Mouse (Mus musculus) liver, embryonic 14.5 days (tissue): ENCODE results near the gene Amotl1. TPM values are rescaled to one million over a fixed set of nuclear protein-coding genes. Genes with fewer than 3 reads are reported as not detected.
A peak's percentile ranks its signal among the peaks of the same experiment; 100 is the strongest.

Source experiments
- ATAC-seq: fragments of 200-750 bp; cut with Nextera tagmentation; 2 replicates; pipeline ENCODE4 v1.8.0; 2017; ENCODE audit warnings: moderate number of reproducible peaks, mild to moderate bottlenecking, moderate library complexity; ENCODE audit not compliant: insufficient read depth
- DNase-seq, 3 experiments: peaks; one replicate each; pipeline ENCODE4 v3.0.0-alpha.2; 2012 to 2013; ENCODE audit warnings: low read depth in 3 of 3, low spot score in 3 of 3
- H3K27ac ChIP-seq: fragments of 300-500 bp; sonication (generic); 2 replicates; pipeline ENCODE4 v1.5.1; 2014; ENCODE audit warnings: moderate library complexity, mild to moderate bottlenecking, control low read depth, inconsistent platforms
- H3K27me3 ChIP-seq: fragments of 300-500 bp; sonication (generic); 2 replicates; pipeline ENCODE4 v1.6.1; 2014; ENCODE audit warnings: mild to moderate bottlenecking, low read length, moderate library complexity; ENCODE audit not compliant: control insufficient read depth, insufficient read depth
- H3K36me3 ChIP-seq: fragments of 300-500 bp; sonication (generic); replicated peaks from 2 replicates; pipeline ENCODE4 v1.6.1; 2014; ENCODE audit warnings: low read depth; ENCODE audit not compliant: control insufficient read depth, insufficient read depth
- H3K4me1 ChIP-seq, 2 experiments: fragments of 200-500 bp in 1 of 2; fragments of 300-500 bp in 1 of 2; sonication (generic) in 1 of 2; replicated peaks; 2 replicates each; pipeline ENCODE4 v1.6.1; 2012 to 2014; ENCODE audit warnings: antibody characterized with exemption in 1 of 2, inconsistent platforms in 1 of 2, low read length in 1 of 2; ENCODE audit not compliant: control insufficient read depth in 2 of 2, insufficient read depth in 2 of 2
- H3K4me2 ChIP-seq: fragments of 300-500 bp; sonication (generic); 2 replicates; pipeline ENCODE4 v1.6.1; 2014; ENCODE audit warnings: low read depth, mild to moderate bottlenecking, control low read depth, moderate library complexity
- H3K4me3 ChIP-seq, 2 experiments: fragments of 200-500 bp in 1 of 2; fragments of 300-500 bp in 1 of 2; sonication (generic) in 1 of 2; 2 replicates each; pipeline ENCODE4 v1.5.1; 2012 to 2014; ENCODE audit warnings: low read depth in 2 of 2, low read length in 2 of 2, mild to moderate bottlenecking in 2 of 2, control low read depth in 1 of 2, inconsistent platforms in 1 of 2, moderate library complexity in 1 of 2; ENCODE audit not compliant: insufficient read depth in 1 of 2
- H3K9ac ChIP-seq: fragments of 300-500 bp; sonication (generic); replicated peaks from 2 replicates; pipeline ENCODE4 v1.6.1; 2014; ENCODE audit warnings: mild to moderate bottlenecking, control low read depth, moderate library complexity
- H3K9me3 ChIP-seq: fragments of 300-500 bp; sonication (generic); 2 replicates; pipeline ENCODE4 v1.6.1; 2016; ENCODE audit warnings: low read length, mixed read lengths; ENCODE audit not compliant: control insufficient read depth
- CTCF ChIP-seq: IDR thresholded peaks from 2 replicates; pipeline ENCODE4 v1.5.1; 2016; ENCODE audit warnings: antibody characterized with exemption, low read depth, control low read depth
- EP300 ChIP-seq: IDR thresholded peaks from 2 replicates; pipeline ENCODE4 v1.6.1; 2016; ENCODE audit warnings: antibody characterized with exemption, low read depth
- WGBS: fragments of 180-500 bp; shearing (Covaris S2); extraction: QIAGEN DNeasy Blood & Tissue Kit; methylation state at CpG from one replicate; pipeline ENCODE4 v1.1.7; 2014; ENCODE audit not compliant: insufficient replicate concordance; 5-methylcytosine and 5-hydroxymethylcytosine counted together
- polyA plus RNA-seq, 2 experiments: library from polyadenylated mRNA; depleted of rRNA in 1 of 2; stranded (reverse) in 1 of 2; unstranded in 1 of 2; fragments of >200 nt; fragmentation: Nextera tagmentation in 1 of 2; extraction: Ambion mirVana in 1 of 2; gene quantifications; 2 replicates each; pipeline versions ENCODE4 v1.2.1 to v1.2.3; 2012 to 2014

The Amotl1 gene
- polyA plus RNA-seq, 2 experiments: 1.7 to 2.0 TPM

DNA sequence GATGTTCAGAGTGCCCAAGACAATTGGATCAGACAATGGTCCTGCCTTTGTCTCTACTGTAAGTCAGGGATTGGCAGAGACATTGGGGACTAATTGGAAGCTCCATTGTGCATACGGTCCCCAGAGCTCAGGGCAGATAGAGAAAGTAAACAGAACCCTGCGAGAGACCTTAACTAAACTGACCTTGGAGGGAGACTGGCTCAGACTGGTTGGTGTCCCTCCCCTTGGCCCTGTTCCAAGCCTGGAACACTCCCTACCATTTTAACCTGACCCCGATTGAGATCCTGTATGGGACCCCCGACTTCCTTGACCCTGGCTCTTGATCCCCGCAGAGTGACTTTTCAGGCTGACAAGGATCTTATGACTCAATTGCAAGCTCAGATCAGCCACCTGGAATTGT, 114.9 kb downstream of the Amotl1 start:
- H3K4me1 ChIP-seq: no peaks in the 10 kb centered on the region
- no peaks in the 10 kb centered on the region for H3K36me3 ChIP-seq
- H3K9me3 ChIP-seq: no peaks in the 10 kb centered on the region
- no peak overlapping the region for H3K4me2 ChIP-seq
- no peak overlapping the region for H3K9ac ChIP-seq
- ATAC-seq (no peak), DNase-seq (peak; percentile 3 to 7 (median 6))
- no peak overlapping the region for H3K27ac ChIP-seq
- no peak for TF ChIP-seq EP300
- TF ChIP-seq CTCF: no peak
- H3K4me3 ChIP-seq: no peak overlapping the region
- no peaks in the 10 kb centered on the region for H3K27me3 ChIP-seq
- WGBS: 57% methylated on average over 5 of the region's 5 CpGs

DNA sequence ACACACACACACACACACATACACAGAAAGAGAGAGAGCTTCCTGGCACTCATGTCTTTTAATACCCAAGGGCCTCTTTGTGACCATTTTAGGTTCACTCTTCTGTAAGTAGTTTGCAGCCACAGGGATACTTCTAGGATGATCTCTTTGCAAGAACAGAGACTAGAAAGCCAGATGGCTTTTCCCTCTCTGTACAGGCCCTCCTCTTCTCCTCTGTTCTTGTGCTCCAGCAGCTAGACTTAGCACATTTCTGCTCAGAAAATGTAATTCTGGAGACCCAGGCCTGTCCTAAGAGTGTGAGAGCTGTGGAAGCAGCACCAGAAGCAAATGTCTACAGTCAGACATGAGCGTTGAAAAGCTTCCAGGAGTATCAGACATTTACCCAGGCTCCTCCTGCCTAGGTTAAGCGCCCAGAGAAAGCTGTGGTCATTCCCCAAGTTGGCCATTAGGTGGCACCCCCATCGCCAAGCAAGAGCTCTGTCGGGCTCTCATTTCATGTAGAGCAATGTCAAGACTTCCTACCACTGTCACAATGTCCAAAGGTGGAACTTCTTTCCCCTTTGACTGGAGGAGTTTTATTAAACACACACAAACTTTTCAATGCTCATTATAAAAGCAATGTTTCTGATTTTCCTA, 121.3 kb downstream of the Amotl1 start:
- no peaks in the 10 kb centered on the region for H3K36me3 ChIP-seq
- H3K4me2 ChIP-seq: no peak overlapping the region
- H3K4me3 ChIP-seq: no peak overlapping the region
- H3K9ac ChIP-seq: no peak overlapping the region
- TF ChIP-seq EP300 (no peak), CTCF (peak; percentile 82)
- WGBS: 7% methylated on average over 4 of the region's 4 CpGs
- no peak overlapping the region for H3K27ac ChIP-seq
- no peak for ATAC-seq
- H3K27me3 ChIP-seq: no peaks in the 10 kb centered on the region
- no peaks in the 10 kb centered on the region for H3K9me3 ChIP-seq
- H3K4me1 ChIP-seq: no peaks in the 10 kb centered on the region; a peak in 1 of 4 replicates
- peak in 1 of 3 experiments; percentile 27 for DNase-seq

DNA sequence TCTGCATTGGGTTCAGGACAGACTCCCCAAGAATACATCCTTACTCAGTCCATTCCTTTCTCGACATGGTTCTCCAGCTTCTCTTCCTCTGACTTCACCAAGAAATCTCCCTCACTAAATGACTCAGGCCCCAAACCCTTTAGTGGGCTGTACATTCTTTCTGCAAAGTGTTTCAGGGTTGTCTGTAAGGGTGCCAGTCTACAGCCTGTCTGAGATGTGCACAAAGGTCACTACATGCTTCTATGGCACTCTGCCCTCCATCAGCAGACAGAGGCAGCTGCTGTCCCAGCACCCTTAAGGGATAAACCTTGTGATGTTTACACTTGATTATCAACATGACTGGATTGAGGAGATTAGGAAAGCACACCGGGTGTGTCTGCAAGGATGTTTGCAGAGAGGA, 123.2 kb downstream of the Amotl1 start:
- 21% methylated on average over 2 of the region's 2 CpGs for WGBS
- Histone ChIP-seq H3K27me3 (no peaks in the 10 kb centered on the region), H3K27ac (no peak overlapping the region), H3K9ac (no peak overlapping the region), H3K4me2 (no peak overlapping the region), H3K9me3 (no peaks in the 10 kb centered on the region), H3K4me1 (no peaks in the 10 kb centered on the region; a peak in 1 of 4 replicates), H3K36me3 (no peaks in the 10 kb centered on the region), H3K4me3 (no peak overlapping the region)
- DNase-seq (no peak), ATAC-seq (no peak)
- TF ChIP-seq CTCF (no peak), EP300 (no peak)

DNA sequence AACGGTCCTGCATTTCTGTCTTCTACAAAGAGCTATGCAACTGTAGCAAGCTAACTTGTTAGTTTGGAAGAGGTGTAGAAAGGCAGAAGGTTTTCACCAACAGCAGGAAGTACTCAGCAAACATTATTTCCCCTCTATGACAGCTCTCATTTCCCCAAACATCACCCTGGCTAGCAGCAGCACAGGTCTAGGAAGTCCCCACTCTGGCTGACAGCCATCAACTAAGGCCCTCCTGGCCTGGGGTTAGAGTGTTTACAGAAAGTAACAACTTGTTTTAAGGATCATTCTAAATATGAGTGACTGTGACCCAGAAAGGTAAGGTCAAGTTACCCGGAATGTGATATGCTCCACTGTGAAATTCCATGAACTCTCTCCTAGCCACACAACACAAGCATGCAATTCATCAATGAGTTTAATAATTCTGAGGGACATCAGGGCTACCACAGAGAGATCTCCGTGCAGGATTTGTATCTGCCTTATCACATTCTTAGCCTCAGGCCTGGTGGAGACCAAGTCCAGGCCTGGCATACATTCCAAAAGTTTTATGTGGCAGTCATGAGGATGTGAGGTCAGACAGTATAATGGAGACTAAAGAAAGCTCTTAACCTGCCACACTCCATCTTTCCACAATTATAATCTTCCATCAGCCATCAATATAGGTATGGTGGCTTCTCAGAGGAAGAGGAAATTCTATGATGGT, 123.7 kb downstream of the Amotl1 start:
- no peaks in the 10 kb centered on the region; a peak in 1 of 4 replicates for H3K4me1 ChIP-seq
- H3K9me3 ChIP-seq: no peaks in the 10 kb centered on the region
- DNase-seq: no peak
- no peaks in the 10 kb centered on the region for H3K36me3 ChIP-seq
- no peak overlapping the region for H3K4me2 ChIP-seq
- ATAC-seq: no peak
- TF ChIP-seq EP300 (no peak), CTCF (no peak)
- no peak overlapping the region for H3K9ac ChIP-seq
- H3K27ac ChIP-seq: no peak overlapping the region
- no peak overlapping the region for H3K4me3 ChIP-seq
- 51% methylated on average over 3 of the region's 3 CpGs for WGBS
- no peaks in the 10 kb centered on the region for H3K27me3 ChIP-seq

DNA sequence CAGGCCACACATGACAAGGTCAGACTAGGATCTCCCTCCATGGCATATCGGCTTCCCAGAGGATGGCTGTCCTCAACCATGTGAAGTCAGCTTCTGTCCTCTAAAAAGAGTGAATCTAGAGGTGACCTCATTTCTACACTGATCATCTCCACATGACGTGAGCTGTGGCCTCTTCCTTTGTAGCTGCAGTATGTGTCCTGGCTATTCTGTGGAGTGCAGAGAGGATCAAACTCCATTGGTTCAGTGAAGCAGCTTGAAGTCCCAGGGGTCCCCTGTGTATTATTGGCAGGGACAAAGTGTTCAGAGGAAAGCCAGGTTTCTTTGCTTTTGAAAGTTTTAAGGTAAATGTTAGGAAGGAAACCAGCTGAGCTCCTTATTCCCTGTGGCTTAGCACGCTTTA, 126.8 kb downstream of the Amotl1 start:
- no peak overlapping the region for H3K4me2 ChIP-seq
- ATAC-seq (no peak), DNase-seq (no peak)
- no peaks in the 10 kb centered on the region for H3K9me3 ChIP-seq
- no peak overlapping the region for H3K4me3 ChIP-seq
- no peaks in the 10 kb centered on the region for H3K36me3 ChIP-seq
- TF ChIP-seq CTCF: no peak
- no peak for TF ChIP-seq EP300
- no peak overlapping the region for H3K9ac ChIP-seq
- no peaks in the 10 kb centered on the region for H3K27me3 ChIP-seq
- H3K27ac ChIP-seq: no peak overlapping the region
- 53% methylated on average over 3 of the region's 3 CpGs for WGBS
- H3K4me1 ChIP-seq: no peaks in the 10 kb centered on the region; a peak in 1 of 4 replicates
